In the genomic region with DNA sequence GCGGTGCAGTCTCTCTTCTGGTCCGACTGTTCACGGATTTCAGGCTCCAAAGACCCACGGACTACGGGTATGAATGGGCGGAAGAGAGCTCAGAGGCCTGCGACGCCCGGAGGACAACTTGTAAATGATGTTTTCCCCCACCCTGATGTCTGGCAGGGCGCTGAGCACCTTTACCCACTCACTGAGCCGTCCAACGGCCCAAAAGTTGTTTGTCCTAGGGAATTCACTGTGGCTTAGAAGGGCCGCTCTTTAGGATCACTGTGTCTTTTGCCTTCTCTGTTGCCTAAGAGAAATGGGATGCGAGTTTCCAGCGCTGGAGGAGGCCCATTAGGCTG, we compare ENCODE assay signal across 8 mouse cellular contexts.
DNase-seq lines count a peak whose midpoint lies in the region; ATAC-seq and TF ChIP-seq lines count a peak whose summit lies in the region.

No protein-coding gene starts in this region.

- 32% methylated on average over 15 of the region's 15 CpGs for WGBS in liver, embryonic 11.5 days
- WGBS in forebrain, embryonic 15.5 days, result 17% methylated on average over 15 of the region's 15 CpGs
- 11% methylated on average over 15 of the region's 15 CpGs for whole genome bisulfite sequencing in limb, embryonic 12.5 days
- WGBS in olfactory bulb, adult 2 months, result 64% methylated on average over 15 of the region's 15 CpGs

- H3K4me3 ChIP-seq in liver, embryonic 11.5 days (ENCODE audit: low read depth, low read length), result peak overlapping the region; percentile 33
- peak overlapping the region; percentile 21 for H3K4me3 ChIP-seq in forebrain, embryonic 15.5 days
- H3K4me3 ChIP-seq in limb, embryonic 12.5 days (replicated peaks), result peak overlapping the region; percentile 27
- H3K4me3 ChIP-seq in olfactory bulb, adult 2 months (ENCODE audit: insufficient read depth, low read depth, low read length), result no peak overlapping the region

- peak overlapping the region; percentile 68 for H3K4me2 ChIP-seq in liver, embryonic 11.5 days
- H3K4me2 ChIP-seq in forebrain, embryonic 15.5 days (replicated peaks), result peak overlapping the region; percentile 44
- H3K4me2 ChIP-seq in limb, embryonic 12.5 days, result peak overlapping the region; percentile 60

- no peaks in the 10 kb centered on the region for H3K27me3 ChIP-seq in liver, embryonic 11.5 days (replicated peaks; ENCODE audit: control insufficient read depth, insufficient read depth, low read length)
- H3K27me3 ChIP-seq in forebrain, embryonic 15.5 days, result no peaks in the 10 kb centered on the region
- H3K27me3 ChIP-seq in limb, embryonic 12.5 days, result no peaks in the 10 kb centered on the region

- TF ChIP-seq POLR2A in olfactory bulb, adult 2 months (IDR thresholded peaks at IDR 0.05; ENCODE audit: insufficient read depth, low read depth, low read length), result no peak

- ATAC-seq in liver, embryonic 11.5 days (replicated peaks; ENCODE audit: low FRiP score), result peak; percentile 1; the same call in 1 of the 2 replicates
- ATAC-seq in forebrain, embryonic 15.5 days (replicated peaks), result no peak; the same call in 1 of the 2 replicates
- ATAC-seq in limb, embryonic 12.5 days (ENCODE audit: insufficient number of reproducible peaks, insufficient read depth, low FRiP score, low TSS enrichment, low read depth), result no peak
- ATAC-seq in inflammation-experienced regulatory T-cells, adult 6 months, result no peak

- H3K27ac ChIP-seq in liver, embryonic 11.5 days (ENCODE audit: low read depth, low read length), result no peak overlapping the region
- H3K27ac ChIP-seq in forebrain, embryonic 15.5 days (replicated peaks), result 0 out of 2 replicates have a peak overlapping the region, but pooled peaks have one; percentile 13
- peak overlapping the region; percentile 84 for H3K27ac ChIP-seq in limb, embryonic 12.5 days
- peak overlapping the region; percentile 7; the same call in 1 of the 2 replicates for H3K27ac ChIP-seq in olfactory bulb, adult 2 months (ENCODE audit: insufficient read depth, low read depth, low read length)

- peak overlapping the region; percentile 15 for H3K9ac ChIP-seq in liver, embryonic 11.5 days (ENCODE audit: low read depth, low read length)
- 0 out of 2 replicates have a peak overlapping the region, but pooled peaks have one; percentile 17 for H3K9ac ChIP-seq in forebrain, embryonic 15.5 days (replicated peaks)
- H3K9ac ChIP-seq in limb, embryonic 12.5 days (replicated peaks), result peak overlapping the region; percentile 38

- DNase-seq in liver, embryonic 11.5 days (ENCODE audit: low spot score), result no peak
- DNase-seq in liver, result no peak
- DNase-seq in frontal cortex, postnatal 36 days (ENCODE audit: low spot score in 2 of 2), result no peak
- no peak for DNase-seq in retina, embryonic 14.5 days (ENCODE audit: low spot score)

- no peak for TF ChIP-seq CTCF in olfactory bulb, adult 2 months (IDR thresholded peaks at IDR 0.05; ENCODE audit: insufficient read depth, low read depth, low read length)

- H3K9me3 ChIP-seq in liver, embryonic 11.5 days (ENCODE audit: control insufficient read depth, low read length), result no peaks in the 10 kb centered on the region
- no peaks in the 10 kb centered on the region; the same call in 1 of the 2 replicates for H3K9me3 ChIP-seq in forebrain, embryonic 15.5 days
- peaks cover 6% of the 10 kb centered on the region; the same call in 1 of the 2 replicates for H3K9me3 ChIP-seq in limb, embryonic 12.5 days

- H3K36me3 ChIP-seq in liver, embryonic 11.5 days (ENCODE audit: control insufficient read depth, insufficient read depth, low read length), result no peaks in the 10 kb centered on the region
- no peaks in the 10 kb centered on the region for H3K36me3 ChIP-seq in forebrain, embryonic 15.5 days
- H3K36me3 ChIP-seq in limb, embryonic 12.5 days, result no peaks in the 10 kb centered on the region

- H3K4me1 ChIP-seq in liver, embryonic 11.5 days (replicated peaks; ENCODE audit: control insufficient read depth, insufficient read depth, low read length), result peaks cover 12% of the 10 kb centered on the region
- H3K4me1 ChIP-seq in forebrain, embryonic 15.5 days, result peaks cover 10% of the 10 kb centered on the region
- H3K4me1 ChIP-seq in limb, embryonic 12.5 days (replicated peaks), result peaks cover 26% of the 10 kb centered on the region
- H3K4me1 ChIP-seq in olfactory bulb, adult 2 months (ENCODE audit: control insufficient read depth, insufficient read depth, low read length), result peaks cover 14% of the 10 kb centered on the region
